Mouse (Mus musculus): ENCODE data around the gene Atf5. TPM values are rescaled to one million over a fixed set of nuclear protein-coding genes. Genes with fewer than 3 reads are reported as not detected.

Atf5 gene
- total RNA-seq, 2 experiments from 2014 or later, result 57.2 to 70.6 TPM

- DNase-seq, result peak; percentile 81
Measured at GRCm38 (mm10) chr7:44850146-44850545, 33.7 kb upstream of the Atf5 start.

- peak; percentile 90 for DNase-seq
Measured at GRCm38 (mm10) chr7:44849416-44850111, 33.1 kb upstream of the Atf5 start.

- peak; percentile 100 for DNase-seq
Measured at GRCm38 (mm10) chr7:44848561-44849415, 32.3 kb upstream of the Atf5 start, which contains the start of the genes Akt1s1 and Tbc1d17. Akt1s1 (plus strand) TSS chr7:44848991. Tbc1d17 (minus strand) TSS chr7:44849079.

- no peak for DNase-seq
Measured at GRCm38 (mm10) chr7:44847772-44848171, 31.3 kb upstream of the Atf5 start.

- no peak for DNase-seq
Measured at GRCm38 (mm10) chr7:44846804-44847203, 30.3 kb upstream of the Atf5 start.

- no peak for DNase-seq
Measured at GRCm38 (mm10) chr7:44845006-44845405, 28.5 kb upstream of the Atf5 start.

- DNase-seq, result no peak
Measured at GRCm38 (mm10) chr7:44841825-44842463, 25.5 kb upstream of the Atf5 start.

- no peak for DNase-seq
Measured at GRCm38 (mm10) chr7:44840426-44840825, 24.0 kb upstream of the Atf5 start.

- DNase-seq, result no peak
Measured at GRCm38 (mm10) chr7:44839491-44840191, 23.2 kb upstream of the Atf5 start.

- DNase-seq, result no peak
Measured at GRCm38 (mm10) chr7:44839171-44839490, 22.7 kb upstream of the Atf5 start.

- DNase-seq, result no peak
Measured at GRCm38 (mm10) chr7:44838073-44838472, 21.6 kb upstream of the Atf5 start.

- DNase-seq, result peak; percentile 78
Measured at GRCm38 (mm10) chr7:44836423-44837053, 20.1 kb upstream of the Atf5 start.

- DNase-seq, result no peak
Measured at GRCm38 (mm10) chr7:44836016-44836404, 19.6 kb upstream of the Atf5 start.

GRCm38 (mm10) chr7:44835373-44836015, 19.0 kb upstream of the Atf5 start:
- DNase-seq, result no peak

GRCm38 (mm10) chr7:44832763-44833162, 16.3 kb upstream of the Atf5 start:
- DNase-seq, result no peak

GRCm38 (mm10) chr7:44828706-44829105, 12.2 kb upstream of the Atf5 start:
- no peak for DNase-seq

GRCm38 (mm10) chr7:44826771-44827170, 10.3 kb upstream of the Atf5 start:
- DNase-seq, result no peak

GRCm38 (mm10) chr7:44824872-44825271, 8.4 kb upstream of the Atf5 start:
- DNase-seq, result peak; percentile 58

GRCm38 (mm10) chr7:44823409-44823808, 7.0 kb upstream of the Atf5 start:
- no peak for DNase-seq

GRCm38 (mm10) chr7:44821666-44822448, 5.4 kb upstream of the Atf5 start:
- no peak for DNase-seq
